Mouse (Mus musculus) ES-Bruce4 (cell line): ENCODE data around the gene Nmnat3.

Experiments
- CTCF ChIP-seq: IDR thresholded peaks from one replicate; pipeline ENCODE4 v1.8.1; 2011; ENCODE audit warnings: low read depth, low read length
- POLR2A ChIP-seq: IDR thresholded peaks from one replicate; pipeline ENCODE4 v1.8.1; 2011; ENCODE audit warnings: low read length; ENCODE audit not compliant: insufficient read depth

GRCm38 (mm10) chr9:98346240-98346639 is 59.0 kb downstream of the Nmnat3 start:
- TF ChIP-seq POLR2A: no peak
- no peak for TF ChIP-seq CTCF
